Comparison of ENCODE assay signal across 8 mouse cellular contexts in genomic region chr6:90818956-90819355, GRCm38 (mm10).
DNase-seq lines count a peak whose midpoint lies in the region; ATAC-seq lines count a peak whose summit lies in the region.

No protein-coding gene starts in this region.

- DNase-seq in liver = peak; percentile 73
- DNase-seq in adrenal gland, adult 2 months = peak; percentile 58
- DNase-seq in embryo, embryonic 11.5 days (ENCODE audit: low read depth, low spot score) = peak; percentile 67
- peak; percentile 23 for DNase-seq in liver, embryonic 13.5 days
- DNase-seq in ovary, postnatal 36 days (ENCODE audit: low spot score) = peak; percentile 27
- DNase-seq in thymus, postnatal 4 days = peak; percentile 80

- H3K36me3 ChIP-seq in liver, embryonic 12.5 days = no peaks in the 10 kb centered on the region
- no peaks in the 10 kb centered on the region for H3K36me3 ChIP-seq in liver, embryonic 13.5 days

- H3K27me3 ChIP-seq in liver, embryonic 12.5 days (replicated peaks) = peaks cover 11% of the 10 kb centered on the region; the same call in 1 of the 2 replicates
- no peaks in the 10 kb centered on the region for H3K27me3 ChIP-seq in liver, embryonic 13.5 days

- no peak overlapping the region for H3K4me2 ChIP-seq in liver, embryonic 12.5 days
- H3K4me2 ChIP-seq in liver, embryonic 13.5 days = no peak overlapping the region

- no peaks in the 10 kb centered on the region for H3K4me1 ChIP-seq in liver, embryonic 12.5 days
- H3K4me1 ChIP-seq in liver, embryonic 13.5 days (replicated peaks) = no peaks in the 10 kb centered on the region

- H3K9ac ChIP-seq in liver, embryonic 12.5 days = no peak overlapping the region
- no peak overlapping the region for H3K9ac ChIP-seq in liver, embryonic 13.5 days

- WGBS in liver, embryonic 12.5 days (ENCODE audit: insufficient replicate concordance) = 0% methylated on average over 1 of the region's 4 CpGs
- WGBS in liver, embryonic 13.5 days (ENCODE audit: insufficient replicate concordance) = 0% methylated on average over 1 of the region's 4 CpGs

- H3K4me3 ChIP-seq in liver, embryonic 12.5 days = no peak overlapping the region
- H3K4me3 ChIP-seq in liver, embryonic 13.5 days (replicated peaks) = no peak overlapping the region

- no peak for ATAC-seq in liver, embryonic 12.5 days
- peak; percentile 61 for ATAC-seq in inflammation-experienced regulatory T-cells, adult 6 months
- ATAC-seq in liver, embryonic 13.5 days (ENCODE audit: low read depth) = no peak

- no peak overlapping the region for H3K27ac ChIP-seq in liver, embryonic 12.5 days
- H3K27ac ChIP-seq in liver, embryonic 13.5 days = no peak overlapping the region

- H3K9me3 ChIP-seq in liver, embryonic 12.5 days (replicated peaks) = no peaks in the 10 kb centered on the region
- H3K9me3 ChIP-seq in liver, embryonic 13.5 days (replicated peaks) = no peaks in the 10 kb centered on the region

Comparison
In these comparisons a context has a peak if more than half of its experiments do, and no peak if none do; other contexts are left out.
1. DNase-seq: peak in every context shown above with its lines; median percentile 80 in thymus, postnatal 4 days; 73 in liver; 67 in embryo, embryonic 11.5 days; 58 in adrenal gland, adult 2 months; 27 in ovary, postnatal 36 days; 23 in liver, embryonic 13.5 days.